Mouse (Mus musculus) lung, postnatal 14 days (tissue): ENCODE measurements around the gene Pitpnm2.

ENCODE experiments used
- DNase-seq: peaks from one replicate; pipeline ENCODE4 v3.0.0; 2021

Gene Pitpnm2

DNA sequence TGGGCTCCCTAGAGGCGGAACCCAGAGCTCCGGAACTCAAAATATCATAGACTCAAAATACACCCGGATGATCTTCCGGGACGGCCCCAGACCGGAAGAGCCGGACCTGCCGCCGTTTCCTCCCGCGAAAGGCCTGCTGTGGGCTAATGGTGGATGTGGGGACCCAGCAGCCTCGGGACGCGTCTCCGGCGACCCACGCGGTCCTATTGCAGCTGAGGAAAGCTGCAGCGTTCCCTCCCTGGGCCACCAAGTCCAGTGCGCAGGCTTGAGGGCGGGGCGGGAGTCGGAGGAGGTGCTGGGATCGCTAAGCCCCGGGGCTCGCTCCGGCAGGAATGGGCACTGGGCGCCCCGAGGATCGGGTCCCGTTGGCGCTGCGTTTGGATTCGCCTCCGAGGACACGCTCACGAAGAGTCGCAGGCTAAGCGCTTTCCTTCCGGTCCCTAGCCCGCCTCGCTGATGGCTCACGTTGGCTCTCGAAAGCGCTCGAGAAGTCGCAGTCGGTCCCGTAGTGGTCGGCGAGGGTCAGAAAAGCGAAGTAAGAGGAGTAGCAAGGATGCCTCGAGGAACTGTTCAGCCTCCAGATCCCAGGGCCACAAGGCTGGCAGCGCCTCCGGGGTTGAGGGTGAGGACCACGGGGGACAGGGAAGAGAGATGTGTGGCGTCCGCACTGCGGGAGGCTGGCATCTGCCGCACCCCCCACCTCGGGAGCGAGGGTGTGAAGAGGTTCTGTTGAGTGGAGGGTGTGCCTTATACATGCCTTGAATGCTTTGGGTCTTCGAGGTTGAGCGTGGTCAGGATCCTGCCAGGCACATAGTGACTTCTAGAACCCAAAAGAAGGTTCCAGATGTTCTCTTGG, 133.3 kb downstream of the Pitpnm2 start, which contains the start of gene Arl6ip4:
TSS of gene Arl6ip4 (plus strand) at position 100 of the 856 bp plus-strand sequence.
- DNase-seq = peak; percentile 84

DNA sequence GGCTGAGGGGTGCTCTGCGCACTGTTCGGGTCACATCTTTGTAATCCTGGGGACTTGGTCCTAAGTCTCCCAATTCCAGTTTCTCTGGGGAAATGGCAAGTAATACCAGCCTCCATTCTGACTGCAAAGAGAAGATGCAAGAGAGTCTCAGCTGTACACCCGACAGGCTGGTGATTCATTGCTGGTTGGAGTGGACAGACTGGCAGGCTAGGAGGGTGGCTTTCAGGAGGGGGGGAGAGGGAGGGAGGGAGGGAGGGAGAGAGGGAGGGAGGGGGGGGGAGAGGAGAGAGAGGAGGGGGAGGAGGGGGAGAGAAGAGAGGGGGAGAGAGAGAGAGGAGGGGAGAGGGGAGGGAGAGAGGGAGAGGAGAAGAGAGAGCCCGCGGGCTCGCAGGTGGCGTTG, 134.0 kb downstream of the Pitpnm2 start:
- no peak for DNase-seq

DNA sequence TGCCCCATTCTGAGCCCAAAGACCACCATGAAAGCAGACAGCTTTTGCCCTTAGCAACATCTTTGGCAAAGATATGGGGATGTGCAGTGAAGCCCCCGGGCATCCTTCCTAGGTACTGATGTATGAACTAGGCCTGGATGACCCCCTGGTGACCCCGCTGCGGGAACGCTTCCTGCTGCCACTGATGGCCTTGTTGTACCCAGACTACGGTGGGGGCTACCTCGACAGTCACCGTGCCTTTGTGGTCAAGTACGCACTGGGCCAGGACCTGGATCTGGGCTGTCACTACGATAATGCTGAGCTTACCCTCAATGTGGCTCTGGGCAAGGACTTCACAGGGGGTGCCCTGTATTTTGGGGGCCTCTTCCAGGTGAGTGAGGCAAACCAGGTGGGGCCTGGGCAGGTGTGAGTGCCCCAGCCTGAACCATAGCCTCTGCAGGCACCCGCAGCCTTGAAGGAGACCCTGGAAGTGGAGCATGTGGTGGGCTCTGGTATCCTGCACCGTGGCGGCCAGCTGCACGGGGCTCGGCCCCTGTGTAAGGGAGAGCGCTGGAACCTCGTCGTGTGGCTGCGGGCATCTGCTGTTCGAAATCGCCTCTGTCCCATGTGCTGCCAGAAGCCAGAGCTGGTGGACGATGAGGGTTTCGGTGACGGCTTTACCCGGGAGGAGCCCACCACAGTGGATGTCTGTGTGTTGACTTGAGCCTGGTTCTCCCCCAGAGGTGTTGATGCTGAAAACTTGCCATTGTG, 135.1 kb downstream of the Pitpnm2 start:
- DNase-seq = no peak

DNA sequence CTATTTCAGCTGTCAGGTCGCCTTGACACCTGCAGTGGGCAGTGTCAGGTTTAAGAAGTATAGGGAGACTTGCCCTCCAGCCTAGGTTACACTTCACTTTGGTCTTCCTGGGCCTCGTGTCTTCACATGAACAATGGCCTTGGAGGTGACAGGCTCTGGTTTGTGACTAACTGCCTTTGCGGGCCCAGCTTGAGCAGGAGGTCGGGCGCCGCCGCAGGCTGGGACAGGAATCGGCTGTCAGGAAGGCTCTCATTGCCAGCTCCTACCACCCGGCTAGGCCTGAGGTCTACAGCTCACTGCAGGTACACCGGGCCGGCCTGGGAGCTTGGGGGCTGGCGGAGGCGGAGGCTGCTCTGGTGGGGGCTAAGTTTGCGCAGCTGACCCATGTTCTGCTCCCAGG, 136.5 kb downstream of the Pitpnm2 start:
- DNase-seq = peak; percentile 51

DNA sequence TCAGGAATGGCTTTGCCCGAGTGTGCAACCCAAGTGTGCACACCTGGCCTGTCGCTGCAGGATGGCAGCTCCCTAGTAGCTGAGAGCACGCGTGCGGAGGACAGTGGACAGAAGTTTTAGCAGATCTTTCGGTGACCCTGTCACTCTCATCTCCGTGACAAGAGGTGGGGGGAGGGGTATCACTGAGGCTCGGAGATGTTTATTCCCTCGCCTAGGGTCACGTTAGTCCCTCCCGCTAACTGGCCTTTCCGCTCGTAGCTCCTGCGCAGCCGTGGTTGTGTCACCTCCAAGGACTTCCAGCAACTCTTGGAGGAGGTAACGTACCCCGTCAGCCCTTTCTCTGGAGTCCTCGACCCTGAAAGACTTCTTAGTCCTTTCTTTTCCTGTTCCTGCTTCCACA, 137.0 kb downstream of the Pitpnm2 start:
- no peak for DNase-seq

DNA sequence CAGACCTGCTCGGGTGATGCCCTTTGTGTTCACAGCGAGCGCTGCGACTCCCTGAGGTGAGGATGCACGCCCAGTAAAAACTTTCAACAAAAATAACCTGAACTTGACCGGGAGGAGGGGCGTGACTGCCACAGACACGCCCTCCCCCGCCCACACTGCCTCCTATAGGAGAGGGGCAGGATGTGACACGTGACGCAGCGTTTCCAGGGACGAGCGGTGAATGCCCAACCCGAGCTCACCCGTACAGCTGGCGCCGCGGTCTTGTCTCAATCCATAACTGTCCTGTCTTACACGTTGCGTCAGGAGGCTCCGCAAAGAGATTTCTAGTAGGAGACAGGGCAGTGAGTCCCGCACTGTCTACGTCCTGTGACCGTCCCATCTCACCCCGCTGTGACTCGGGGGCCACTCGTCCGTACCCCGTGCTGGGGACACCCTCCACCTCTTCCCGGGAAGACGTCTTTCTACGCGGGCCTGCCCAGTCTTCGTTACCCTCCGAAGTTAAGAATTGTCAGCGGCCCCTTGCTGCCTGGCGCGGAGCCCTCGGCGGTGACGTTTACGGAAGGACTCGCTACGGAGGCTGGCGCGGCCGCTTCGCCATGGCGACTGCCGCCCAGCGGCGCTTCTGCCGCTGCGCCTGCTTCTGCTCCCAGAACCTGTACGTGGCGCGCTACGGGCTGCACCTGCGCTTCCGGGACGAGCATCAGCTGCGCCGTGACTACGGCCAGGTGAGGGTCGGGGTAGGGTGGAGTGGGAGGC, 137.6 kb downstream of the Pitpnm2 start, which contains the start of gene Ogfod2:
TSS of gene Ogfod2 (plus strand) at position 556 of the 756 bp plus-strand sequence.
- DNase-seq = peak; percentile 96

DNA sequence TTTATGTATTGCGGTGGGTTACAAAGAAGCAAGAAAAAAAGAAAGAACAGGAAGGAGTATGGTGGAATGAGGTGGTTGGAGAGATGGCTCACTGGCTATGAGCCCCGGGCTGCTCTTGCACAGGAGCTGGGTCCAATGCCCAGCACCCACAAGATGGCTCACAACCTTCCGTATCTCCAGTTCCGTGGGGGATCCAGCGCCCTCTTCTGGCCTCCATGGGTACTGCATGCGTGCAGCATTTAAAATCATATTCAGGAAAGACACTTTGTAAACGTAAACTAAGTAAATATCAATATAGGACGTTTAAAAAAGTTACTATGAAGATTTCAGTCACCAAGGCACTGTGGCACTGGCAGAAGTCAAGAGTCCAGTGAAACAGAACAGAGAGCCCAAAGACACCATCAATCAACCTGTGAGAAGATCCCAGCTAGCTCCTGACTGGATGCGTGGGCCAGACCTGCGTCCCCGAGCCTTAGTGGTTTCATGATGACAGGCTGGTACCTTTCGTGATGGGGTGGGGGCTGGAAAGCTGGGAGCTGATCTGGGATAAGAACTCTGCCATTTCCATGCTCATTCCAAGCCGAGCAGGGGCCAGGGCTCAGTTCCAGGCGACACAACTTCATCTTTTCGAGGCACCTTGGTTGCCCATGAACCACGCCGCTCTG, 138.4 kb downstream of the Pitpnm2 start:
- DNase-seq = peak; percentile 61

DNA sequence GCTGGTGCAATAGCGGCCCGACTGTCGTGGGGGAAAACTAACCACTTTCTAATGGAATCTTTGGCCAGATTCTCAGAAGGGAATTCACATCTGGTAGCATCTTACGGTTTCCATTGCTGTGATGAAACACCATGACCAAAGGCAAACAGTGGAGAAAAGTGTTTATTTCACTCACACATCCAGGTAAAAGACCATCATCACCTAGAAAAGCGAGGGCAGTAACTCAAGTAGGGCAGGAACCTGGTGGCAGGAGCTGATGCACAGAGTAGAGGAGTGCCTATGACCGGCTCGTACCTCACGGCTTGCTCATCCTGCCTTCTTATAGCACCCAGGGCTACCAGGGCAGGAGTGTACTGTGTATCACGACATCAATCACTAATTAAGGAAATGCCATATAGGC, 146.0 kb downstream of the Pitpnm2 start:
- DNase-seq = no peak

DNA sequence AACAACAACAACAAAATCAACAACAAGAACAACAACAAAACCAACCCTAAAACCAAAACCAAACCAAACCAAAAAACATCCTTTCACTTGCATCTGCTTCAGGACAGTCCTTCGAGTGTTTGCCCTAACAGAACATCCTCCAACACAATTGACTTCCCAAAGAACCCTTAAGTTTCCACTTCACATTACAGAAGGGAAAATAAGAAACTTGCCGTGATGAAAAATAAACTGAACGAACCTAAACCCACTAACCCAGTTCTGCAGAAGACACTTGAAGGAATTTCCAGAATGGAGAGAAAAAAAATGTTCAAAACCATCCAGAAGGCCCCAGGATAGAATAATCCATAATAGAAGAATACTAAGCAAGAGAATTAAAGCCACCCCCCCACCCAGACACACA, 146.5 kb downstream of the Pitpnm2 start:
- DNase-seq = no peak

DNA sequence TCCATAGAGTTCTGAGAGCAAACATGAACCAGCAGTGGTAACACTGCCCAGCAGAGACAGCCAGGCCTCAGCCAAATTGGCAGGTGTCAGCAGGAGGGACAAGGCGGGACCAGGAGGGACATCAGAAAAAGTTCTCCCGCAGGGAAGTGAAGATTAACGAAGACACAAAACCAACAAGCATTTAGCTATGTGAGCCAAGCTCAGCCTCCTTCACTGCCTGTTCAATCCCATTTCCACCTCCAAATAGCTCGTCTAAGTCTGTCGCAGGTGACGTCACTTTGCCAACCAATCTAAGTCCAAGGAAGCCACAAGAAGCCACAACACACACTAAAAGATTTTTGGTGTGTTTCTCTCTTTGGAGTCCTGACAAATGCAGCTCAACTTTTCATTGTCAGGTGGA, 147.2 kb downstream of the Pitpnm2 start:
- no peak for DNase-seq

DNA sequence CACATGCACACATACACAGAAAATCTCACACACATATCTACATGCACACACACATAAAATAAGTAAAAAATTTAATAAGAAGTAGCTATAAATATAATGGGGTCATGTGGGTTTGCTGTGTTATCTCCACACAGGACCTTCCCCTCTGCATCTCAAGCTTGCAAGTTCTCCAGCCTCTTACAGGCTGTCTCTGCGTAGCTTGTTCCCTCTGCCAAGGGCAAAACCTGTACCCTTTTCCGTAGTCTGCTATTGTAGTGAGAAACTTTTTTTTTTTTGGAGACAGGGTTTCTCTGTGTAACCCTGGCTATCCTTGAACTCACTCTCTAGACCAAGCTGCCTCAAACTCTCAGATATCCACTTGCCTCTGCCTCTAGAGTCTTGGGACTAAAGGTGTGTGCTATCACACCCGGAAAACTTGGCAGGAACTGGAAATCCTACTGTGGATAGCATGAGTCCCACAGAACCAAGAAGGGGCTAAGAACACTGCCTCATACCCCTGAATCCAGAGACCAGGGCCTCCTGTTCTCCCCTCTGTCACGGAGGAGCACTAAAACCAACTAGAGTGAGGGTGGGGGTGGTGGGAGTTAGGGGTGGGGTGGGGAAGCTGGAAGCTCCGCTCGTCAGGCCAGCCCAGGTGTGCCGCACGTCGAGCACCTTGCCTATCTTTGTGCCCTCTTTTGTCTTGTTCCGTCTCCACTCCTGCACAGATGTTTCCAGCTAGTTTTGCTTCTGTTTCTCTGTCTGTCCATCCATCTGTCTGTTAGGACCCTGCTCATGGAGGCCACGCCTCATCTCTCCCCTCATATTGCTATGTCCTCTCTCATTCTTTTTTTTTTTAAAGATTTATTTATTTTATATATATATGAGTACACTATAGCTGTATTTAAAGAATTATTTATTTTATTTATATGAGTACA, 149.2 kb downstream of the Pitpnm2 start:
- DNase-seq = no peak

DNA sequence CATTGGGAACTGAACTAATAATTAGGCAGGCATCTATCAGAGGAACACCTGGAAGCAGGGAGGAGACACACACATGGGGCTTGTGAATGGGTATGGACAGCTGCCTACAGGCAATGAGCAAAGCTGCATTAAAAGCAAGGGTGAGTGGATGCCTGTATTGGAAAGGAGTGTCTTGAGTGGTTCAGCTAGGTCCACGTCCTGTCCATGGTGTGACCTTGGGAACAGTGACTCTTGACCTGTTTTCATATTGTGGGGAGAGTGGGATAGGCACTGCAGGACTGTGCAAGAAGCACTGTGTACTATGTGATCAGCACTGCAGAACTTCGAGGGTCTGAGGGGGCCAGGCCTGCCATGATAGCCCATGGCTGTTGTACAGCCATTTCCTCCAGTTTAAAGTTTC, 150.6 kb downstream of the Pitpnm2 start:
- no peak for DNase-seq

DNA sequence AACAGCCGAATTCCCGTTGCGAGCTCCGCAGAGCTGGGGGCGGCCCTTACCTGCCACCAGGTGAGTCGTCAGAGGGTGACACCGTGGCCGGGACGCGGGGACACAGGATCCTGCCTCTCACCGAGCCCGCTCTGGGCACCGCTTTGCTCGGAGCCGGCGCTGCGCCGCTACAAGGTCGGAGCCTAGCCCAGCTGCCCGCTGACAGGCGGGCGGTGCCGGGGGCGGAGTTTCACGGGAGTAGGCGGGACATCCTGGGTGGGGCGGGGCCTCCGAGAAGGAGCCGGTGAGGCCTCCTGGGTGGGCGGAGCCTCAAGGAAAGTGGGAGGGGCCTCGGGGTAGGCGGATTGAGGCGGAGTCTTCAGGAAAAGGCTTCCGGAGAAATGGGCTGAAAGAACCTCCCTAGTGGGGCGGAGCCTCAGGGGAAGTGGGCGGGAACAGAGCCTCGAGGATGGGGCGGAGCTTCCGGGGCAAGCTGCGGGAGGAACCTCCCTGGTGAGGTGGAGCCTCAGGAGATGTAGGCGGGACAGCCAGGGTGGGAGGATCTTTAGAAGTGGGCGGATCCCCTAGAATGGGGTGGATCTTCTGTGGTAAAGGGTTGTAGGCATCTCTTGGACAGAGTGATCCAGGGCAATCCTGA, 153.8 kb downstream of the Pitpnm2 start, which contains the start of gene Abcb9:
TSS of gene Abcb9 (minus strand) at position 203 of the 637 bp plus-strand sequence.
- peak; percentile 99 for DNase-seq

DNA sequence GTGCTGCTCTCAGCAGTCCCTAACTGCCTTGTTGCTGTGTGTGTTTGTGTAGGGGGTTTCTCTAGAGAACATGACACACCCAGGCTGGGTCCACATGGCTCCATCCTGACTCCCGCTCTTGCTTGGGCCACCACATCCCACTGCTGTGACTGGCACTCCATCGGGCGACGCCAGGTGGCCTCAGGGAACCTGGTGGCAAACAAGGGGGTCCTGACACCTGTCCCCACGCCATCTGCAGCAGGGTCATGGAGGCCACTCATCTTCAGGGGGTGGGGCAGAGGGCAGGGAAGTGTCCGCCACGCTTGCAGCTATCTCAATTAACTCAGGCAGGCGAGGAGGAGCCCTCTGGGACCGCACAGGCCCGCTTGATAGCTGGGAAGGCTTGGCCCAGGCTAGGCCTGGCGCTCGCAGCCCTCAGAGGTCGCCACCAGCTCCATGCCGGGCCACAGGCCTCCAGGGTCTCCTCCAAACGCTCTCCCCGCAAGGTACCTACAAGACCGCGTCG, 154.4 kb downstream of the Pitpnm2 start:
- no peak for DNase-seq

DNA sequence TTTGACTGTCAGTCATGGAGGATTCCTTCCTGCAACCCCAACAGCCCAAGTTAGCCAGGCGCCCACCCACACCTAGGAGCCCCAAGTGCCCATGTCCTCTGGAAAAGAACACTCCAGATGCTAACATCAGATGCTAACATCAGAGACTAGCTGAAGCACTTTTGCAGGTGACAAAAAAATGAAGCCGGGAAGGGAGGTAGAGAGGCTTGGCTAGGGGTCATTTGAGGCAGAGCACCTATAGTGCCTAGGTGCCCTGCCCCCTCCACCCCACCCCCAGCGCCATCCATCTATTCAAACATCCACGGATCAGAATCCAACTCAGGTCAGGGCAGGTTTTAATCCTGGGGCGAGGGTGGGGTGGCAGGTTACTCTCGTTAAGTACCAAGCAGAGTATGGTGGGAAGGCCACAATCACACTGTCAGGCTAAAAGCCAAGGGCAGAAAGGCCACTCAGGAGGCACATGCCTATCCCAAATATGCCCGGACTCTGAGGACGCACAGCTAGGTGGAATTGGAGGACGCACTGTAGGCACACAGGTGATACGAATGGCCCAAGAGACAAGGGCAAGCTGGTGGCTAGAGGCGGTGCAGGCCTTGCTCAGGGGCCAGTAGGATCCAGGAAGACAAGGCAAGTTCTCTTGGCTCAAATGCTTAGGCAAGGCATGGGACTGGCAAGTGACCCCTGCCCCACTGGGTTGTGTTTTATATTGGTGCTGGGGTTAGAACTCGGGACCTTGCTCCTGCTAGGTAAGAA, 155.5 kb downstream of the Pitpnm2 start:
- no peak for DNase-seq

DNA sequence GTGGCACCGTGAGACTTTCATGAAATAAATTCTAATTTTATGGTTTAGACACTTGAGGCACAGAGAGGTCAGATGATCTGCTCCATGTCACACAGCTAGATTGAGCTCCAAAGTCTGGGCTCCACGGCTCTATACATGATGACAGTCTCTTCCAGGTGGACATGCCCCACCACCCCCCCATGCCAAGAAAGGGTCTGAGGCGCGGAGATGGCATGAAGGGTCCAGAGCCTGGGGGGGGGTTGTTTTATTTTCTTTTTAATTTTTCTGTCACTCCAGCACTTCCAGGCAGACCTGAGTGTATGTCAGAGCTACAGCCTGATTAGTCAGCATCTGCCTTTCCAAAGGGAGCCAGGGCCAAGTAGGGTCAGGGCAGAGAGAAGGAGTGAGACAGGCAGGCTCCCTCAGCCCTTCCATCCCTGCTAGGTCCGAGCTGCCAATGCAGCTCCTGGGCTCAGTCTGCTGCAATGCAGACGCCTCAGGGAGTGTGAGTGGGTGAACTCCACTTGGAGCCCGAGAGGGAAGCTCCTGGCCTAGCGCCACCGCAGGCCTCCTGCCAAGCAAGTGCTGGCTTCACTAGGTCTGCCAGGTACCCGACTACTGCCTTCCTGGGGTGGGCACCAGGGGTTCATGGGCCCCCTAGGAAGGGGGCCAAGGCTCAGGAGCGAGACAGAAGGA, 156.3 kb downstream of the Pitpnm2 start:
- DNase-seq = peak; percentile 65

DNA sequence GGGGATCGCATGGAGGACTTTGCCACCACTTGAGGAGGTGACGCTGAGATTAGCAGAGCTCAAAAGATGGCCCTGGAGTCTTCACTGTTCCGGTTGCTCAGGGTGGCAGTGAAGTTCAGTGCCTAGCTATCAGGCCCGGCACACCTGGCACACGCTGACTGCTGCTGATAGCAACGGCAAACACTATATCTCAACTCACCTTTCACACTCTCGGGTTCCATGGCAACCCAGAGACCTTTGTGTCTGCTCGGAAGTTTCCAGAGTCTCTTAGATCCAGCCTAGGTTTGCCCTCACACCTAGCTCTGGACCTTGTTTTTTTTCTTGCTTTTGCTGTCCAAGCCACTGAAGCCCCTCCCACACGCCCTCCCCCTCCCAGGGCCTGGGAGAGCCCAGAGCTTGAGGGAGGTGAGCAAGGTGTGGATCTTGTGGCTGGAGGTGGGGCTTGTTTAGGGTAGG, 157.6 kb downstream of the Pitpnm2 start:
- no peak for DNase-seq

DNA sequence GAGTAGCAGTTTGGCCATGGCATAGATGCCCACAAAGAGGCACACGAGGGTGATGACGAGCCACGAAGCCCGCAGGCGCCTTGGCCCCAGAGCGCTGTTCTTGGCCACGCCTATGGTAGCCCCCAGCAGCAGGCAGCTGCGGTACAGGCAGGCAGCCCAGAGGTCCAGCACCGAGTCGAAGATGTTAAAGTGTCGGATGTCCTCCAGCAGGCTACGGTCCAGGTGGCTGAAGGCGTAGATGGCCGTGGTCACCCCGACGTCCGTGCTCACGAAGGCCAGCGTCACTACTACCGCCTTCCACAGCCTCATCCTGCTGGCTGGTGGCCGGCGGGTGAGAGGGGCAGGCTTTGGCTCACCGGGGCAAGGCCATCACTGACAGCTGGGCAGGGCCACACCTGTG, 159.7 kb downstream of the Pitpnm2 start:
- no peak for DNase-seq

DNA sequence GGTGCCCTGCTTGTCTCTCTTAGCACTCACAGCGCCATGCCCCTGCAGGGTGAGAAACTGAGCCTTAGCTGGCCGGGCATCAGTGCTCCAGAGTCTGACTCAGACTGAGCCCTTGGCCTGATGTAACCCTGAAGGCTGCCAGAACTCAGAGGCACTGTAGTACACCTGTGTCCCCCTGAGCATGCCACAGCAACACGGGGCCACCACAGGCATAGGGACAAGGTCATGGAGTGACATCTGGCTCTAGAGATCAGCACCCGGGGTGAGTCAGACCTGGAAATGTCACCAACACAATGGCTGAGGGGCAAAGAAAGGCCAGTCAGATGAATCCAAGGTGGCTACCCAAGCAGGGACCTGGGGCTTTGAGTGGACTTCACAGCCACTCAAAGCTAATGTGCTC, 162.7 kb downstream of the Pitpnm2 start:
- DNase-seq = no peak
